Mouse (Mus musculus): ENCODE measurements around the gene Olfr1396. TPM values are rescaled to one million over a fixed set of nuclear protein-coding genes. Genes with fewer than 3 reads are reported as not detected.

Olfr1396 gene
- polyA plus RNA-seq (2012; rRNA removed), result 0.02 TPM in 1 of 2 replicates, not detected in the other

GRCm38 (mm10) chr11:49114774-49115173, at the start of gene Olfr1396:
Olfr1396 (minus strand) TSS chr11:49114874.

GRCm38 (mm10) chr11:49154077-49154476, 39.4 kb upstream of the Olfr1396 start, which contains the start of gene Olfr1394:
Olfr1394 (plus strand) TSS chr11:49154377.

DNA sequence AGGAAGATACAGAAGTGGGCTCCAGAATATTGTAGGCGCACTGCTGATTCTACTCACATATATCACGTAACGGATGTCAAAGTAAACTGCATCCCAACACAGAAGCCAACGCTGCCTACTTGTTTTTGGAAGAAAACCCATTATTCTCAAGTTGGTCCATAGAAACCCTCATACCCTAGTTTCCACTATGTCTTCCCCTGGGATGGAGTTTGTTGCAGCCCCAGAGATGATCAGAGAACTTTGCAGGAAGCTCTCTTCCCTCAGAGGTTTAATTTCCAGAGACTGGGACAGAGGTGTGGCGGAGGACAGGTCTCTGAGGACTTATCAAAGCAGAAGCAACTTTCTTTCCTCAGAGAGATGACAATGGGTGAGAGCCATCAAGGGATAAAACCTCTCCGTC, 27.3 kb upstream of the Olfr1396 start, which contains the start of gene Olfr1395:
Gene Olfr1395, plus strand, starts transcription at position 301 of the 400 bp plus-strand sequence.

DNA sequence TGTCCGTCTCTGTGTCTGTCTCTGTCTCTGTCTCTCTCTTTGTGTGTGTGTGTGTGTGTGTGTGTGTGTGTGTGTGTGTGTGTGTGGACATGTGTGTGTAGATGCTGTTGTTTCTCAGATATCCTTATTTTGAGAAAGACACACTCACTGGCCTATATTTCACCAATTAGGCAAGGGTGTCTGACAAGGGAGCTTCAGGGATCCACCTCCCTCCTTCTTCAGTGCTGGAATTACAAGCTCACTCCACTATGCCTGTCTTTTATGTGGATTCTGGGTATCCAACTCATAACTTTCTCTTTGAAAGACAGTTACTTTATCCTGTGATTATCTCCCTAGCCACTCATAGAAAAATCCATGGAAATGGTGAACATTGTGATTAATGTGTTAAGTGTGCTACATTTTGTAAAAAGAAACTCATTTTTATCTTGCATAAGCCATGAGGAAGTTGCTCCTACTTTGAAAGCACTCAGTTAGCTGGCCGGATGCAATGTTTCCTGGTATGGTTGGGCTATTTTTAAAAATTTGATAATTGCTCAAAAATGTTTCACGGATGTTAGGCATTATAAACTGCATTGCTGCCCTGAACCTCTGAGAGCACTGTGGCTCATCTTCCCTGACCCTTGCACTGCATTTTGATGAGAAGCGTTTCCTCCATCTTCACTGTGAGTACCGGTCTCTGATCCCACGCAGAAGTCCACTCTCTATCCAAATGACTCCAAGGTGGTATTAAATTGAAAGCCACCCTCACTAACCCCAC, 38.5 kb downstream of the Olfr1396 start, which contains the start of gene Ifi47:
Gene Ifi47, plus strand, starts transcription at position 587 of the 757 bp plus-strand sequence.

DNA sequence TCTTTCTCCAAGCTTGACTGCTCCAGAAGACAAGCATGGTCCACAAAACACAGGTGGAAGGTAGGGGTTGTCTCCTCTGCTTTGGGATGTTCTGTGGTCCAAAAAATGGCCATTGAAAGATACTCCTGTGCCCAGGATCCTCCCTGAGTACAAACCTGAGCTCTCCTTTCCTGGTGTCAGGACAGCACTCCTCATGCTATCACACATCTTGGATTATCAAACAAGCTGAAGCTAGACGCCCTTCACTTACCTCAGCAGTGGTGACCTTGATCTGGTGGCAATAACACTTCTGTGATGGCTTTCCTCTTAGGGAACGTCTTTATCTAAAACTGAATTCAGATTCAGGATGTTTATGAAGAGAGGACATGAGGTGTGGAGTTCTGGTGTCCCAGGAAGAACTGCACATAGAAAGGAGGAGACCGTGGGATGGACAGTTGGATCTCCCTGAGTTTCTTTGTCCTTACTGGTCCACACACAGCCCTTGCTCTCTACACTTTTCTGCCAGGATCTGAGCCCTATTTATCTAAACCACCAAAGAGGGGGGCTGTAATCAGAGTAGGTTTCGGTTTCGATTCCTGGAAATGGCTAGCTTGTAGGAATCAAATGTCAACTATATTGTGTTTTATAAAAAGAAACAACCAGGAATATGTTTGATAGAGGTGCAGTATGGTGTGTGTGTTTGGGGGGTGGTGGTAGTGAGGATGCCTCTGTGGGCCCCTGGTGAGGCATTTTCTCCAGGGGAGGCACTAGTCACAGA, 50.8 kb downstream of the Olfr1396 start, which contains the start of gene Tgtp2:
Gene Tgtp2, minus strand, starts transcription at position 494 of the 757 bp plus-strand sequence.

Other genes starting within 250 kb of the Olfr1396 start
- gene Irgm1, start 243.2 kb downstream of the Olfr1396 start, polyA plus RNA-seq (2012; rRNA removed), result 13.2 and 17.2 TPM in 2 replicates
- gene Gm5431, start 212.7 kb downstream of the Olfr1396 start, polyA plus RNA-seq (2012; rRNA removed), result 0.19 and 0.29 TPM in 2 replicates
- gene Psme2b, start 168.7 kb downstream of the Olfr1396 start, polyA plus RNA-seq (2012; rRNA removed), result 0.66 and 1.5 TPM in 2 replicates
- gene Olfr56, start 136.0 kb downstream of the Olfr1396 start, polyA plus RNA-seq (2012; rRNA removed), result 0.15 and 0.20 TPM in 2 replicates
- gene 9930111J21Rik1, start 135.5 kb downstream of the Olfr1396 start, polyA plus RNA-seq (2012; rRNA removed), result 0.29 and 0.32 TPM in 2 replicates
- gene Gm12185, start 122.6 kb downstream of the Olfr1396 start, polyA plus RNA-seq (2012; rRNA removed), result 0.01 TPM in 2 replicates
- 0.50 and 0.55 TPM in 2 replicates for gene Tgtp1, start 120.7 kb downstream of the Olfr1396 start, polyA plus RNA-seq (2012; rRNA removed)
- gene 9930111J21Rik2, start 63.6 kb downstream of the Olfr1396 start, polyA plus RNA-seq (2012; rRNA removed), result 0.64 and 0.95 TPM in 2 replicates
- gene Tgtp2, start 50.7 kb downstream of the Olfr1396 start, polyA plus RNA-seq (2012; rRNA removed), result 0.33 and 0.53 TPM in 2 replicates
- 3.7 and 4.6 TPM in 2 replicates for gene Ifi47, start 38.3 kb downstream of the Olfr1396 start, polyA plus RNA-seq (2012; rRNA removed)
- not detected in 2 replicates for gene Olfr1395, start 27.4 kb upstream of the Olfr1396 start, polyA plus RNA-seq (2012; rRNA removed)
- gene Olfr1394, start 39.5 kb upstream of the Olfr1396 start, polyA plus RNA-seq (2012; rRNA removed), result not detected in 2 replicates
- 0.63 and 0.68 TPM in 2 replicates for gene Btnl9, start 72.3 kb upstream of the Olfr1396 start, polyA plus RNA-seq (2012; rRNA removed)
- 5.8 and 6.9 TPM in 2 replicates for gene Zfp62, start 88.4 kb upstream of the Olfr1396 start, polyA plus RNA-seq (2012; rRNA removed)
- gene Mgat1, start 129.3 kb upstream of the Olfr1396 start, polyA plus RNA-seq (2012; rRNA removed), result 22.4 and 25.0 TPM in 2 replicates
- gene Olfr1393, start 163.4 kb upstream of the Olfr1396 start, polyA plus RNA-seq (2012; rRNA removed), result 0.05 TPM in 2 replicates
- gene Olfr1392, start 170.4 kb upstream of the Olfr1396 start, polyA plus RNA-seq (2012; rRNA removed), result 0.01 TPM in 2 replicates
- gene Olfr10, start 189.9 kb upstream of the Olfr1396 start, polyA plus RNA-seq (2012; rRNA removed), result not detected in 2 replicates
- not detected in 2 replicates for gene Olfr1391, start 207.9 kb upstream of the Olfr1396 start, polyA plus RNA-seq (2012; rRNA removed)
- not detected in 2 replicates for gene Olfr1390, start 220.3 kb upstream of the Olfr1396 start, polyA plus RNA-seq (2012; rRNA removed)